Mouse (Mus musculus): Measurements from ENCODE around the gene Fam189b.

DNA sequence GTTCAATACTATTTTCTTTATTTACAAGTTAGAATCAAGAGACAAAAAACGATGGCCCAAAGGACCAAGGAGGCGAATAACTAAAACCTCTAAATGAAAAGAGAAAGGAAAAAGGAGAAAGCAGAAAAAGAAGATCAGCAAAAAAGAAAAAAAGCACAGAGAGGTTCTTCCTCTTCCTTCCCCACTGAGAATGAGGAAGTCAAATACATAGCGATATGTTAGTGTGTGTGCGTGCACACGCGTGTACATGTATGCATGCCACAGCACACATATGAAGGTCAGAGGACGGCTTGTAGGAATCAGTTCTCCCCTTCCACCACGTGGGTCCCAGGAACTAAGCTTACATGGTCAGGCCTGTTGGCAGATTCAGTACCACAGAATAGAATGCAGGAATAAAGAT, 26.0 kb upstream of the Fam189b start:
- TF ChIP-seq CTCF (IDR thresholded peaks at IDR 0.05; ENCODE audit: low read depth, low read length): no peak
- no peak for TF ChIP-seq POLR2A (IDR thresholded peaks at IDR 0.05; ENCODE audit: extremely low read depth, insufficient read depth, low read length)

All from liver, adult 2 months (tissue).